Mouse (Mus musculus) forebrain, embryonic 10.5 days (tissue): ENCODE results near the gene Flvcr2. TPM values are rescaled to one million over a fixed set of nuclear protein-coding genes. Genes with fewer than 3 reads are reported as not detected.
"Not testable (repeated sequence)": the region's sequence is repeated elsewhere in the genome, so short reads cannot be mapped to it uniquely, and the experiment has no call there.

Experiments
- DNase-seq: peaks from one replicate; pipeline ENCODE4 v3.0.0-alpha.2; 2017; ENCODE audit warnings: low spot score; ENCODE audit errors: extremely low spot score
- H3K27ac ChIP-seq: fragments of 300-500 bp; sonication (generic); 2 replicates; pipeline ENCODE4 v1.5.1; 2016; ENCODE audit warnings: mild to moderate bottlenecking
- H3K27me3 ChIP-seq: fragments of 300-500 bp; sonication (generic); 2 replicates; pipeline ENCODE4 v1.6.1; 2016; ENCODE audit warnings: mild to moderate bottlenecking; ENCODE audit not compliant: poor library complexity, severe bottlenecking
- H3K36me3 ChIP-seq: fragments of 300-500 bp; sonication (generic); replicated peaks from 2 replicates; pipeline ENCODE4 v1.6.1; 2016; ENCODE audit warnings: mild to moderate bottlenecking, moderate library complexity
- H3K4me1 ChIP-seq: fragments of 300-500 bp; sonication (generic); 2 replicates; pipeline ENCODE4 v1.6.1; 2016
- H3K4me3 ChIP-seq: fragments of 300-500 bp; sonication (generic); 2 replicates; pipeline ENCODE4 v1.5.1; 2016; ENCODE audit warnings: mild to moderate bottlenecking, moderate library complexity
- H3K9me3 ChIP-seq: fragments of 300-500 bp; sonication (generic); 2 replicates; pipeline ENCODE4 v1.6.1; 2016; ENCODE audit warnings: mild to moderate bottlenecking, moderate library complexity
- WGBS: fragments of 180-500 bp; shearing (Covaris S2); methylation state at CpG from one replicate; pipeline ENCODE4 v1.1.7; 2016; 5-methylcytosine and 5-hydroxymethylcytosine counted together
- polyA plus RNA-seq: library from polyadenylated mRNA; unstranded; fragments of >200 nt; fragmentation: Nextera tagmentation; extraction: Ambion mirVana; gene quantifications from 2 replicates; pipeline ENCODE4 v1.2.1, GENCODE M21; 2016

Flvcr2 gene
- 0.49 and 0.62 TPM in 2 replicates for polyA plus RNA-seq

GRCm38 (mm10) chr12:85745827-85746695, at the start of gene Flvcr2:
TSS of gene Flvcr2 (plus strand) at chr12:85746539.
- peak; percentile 72 for DNase-seq
- WGBS, result under 1% methylated on average over 51 of the region's 51 CpGs
- H3K27me3 ChIP-seq, result peaks cover 31% of the 10 kb centered on the region
- no peaks in the 10 kb centered on the region for H3K36me3 ChIP-seq
- H3K9me3 ChIP-seq, result no peaks in the 10 kb centered on the region
- peaks cover 17% of the 10 kb centered on the region for H3K4me1 ChIP-seq
- peak within 1 kb of the TSS; percentile 59 for H3K4me3 ChIP-seq
- H3K27ac ChIP-seq, result peak within 1 kb of the TSS; percentile 51

DNA sequence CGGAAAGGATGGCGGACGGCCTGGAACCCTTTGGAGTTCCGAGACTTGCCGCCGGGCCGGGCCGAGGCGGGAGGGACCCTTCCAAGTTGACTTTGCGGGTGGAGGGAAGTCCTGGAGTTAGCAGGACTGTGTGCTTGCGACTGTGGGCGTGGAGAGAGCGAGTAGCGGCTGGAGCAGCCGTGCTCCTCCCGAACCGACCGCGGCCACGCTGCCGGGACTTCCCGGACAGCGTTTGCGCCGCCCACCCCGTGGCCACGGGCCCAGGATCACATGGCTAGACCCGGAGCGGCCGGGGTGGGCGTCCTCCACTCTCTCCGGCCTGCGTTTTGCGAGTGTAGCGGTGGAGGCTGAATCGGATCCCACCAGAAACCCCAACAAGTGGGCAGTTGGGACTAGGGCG, 48.2 kb upstream of the Flvcr2 start:
- H3K4me1 ChIP-seq, DNase-seq, H3K36me3 ChIP-seq, H3K27ac ChIP-seq, H3K9me3 ChIP-seq: not testable (repeated sequence)
- H3K4me3 ChIP-seq, result peak overlapping the region; percentile 26
- WGBS, result 31% methylated on average over 15 of the region's 37 CpGs
- peaks cover 16% of the 10 kb centered on the region for H3K27me3 ChIP-seq

DNA sequence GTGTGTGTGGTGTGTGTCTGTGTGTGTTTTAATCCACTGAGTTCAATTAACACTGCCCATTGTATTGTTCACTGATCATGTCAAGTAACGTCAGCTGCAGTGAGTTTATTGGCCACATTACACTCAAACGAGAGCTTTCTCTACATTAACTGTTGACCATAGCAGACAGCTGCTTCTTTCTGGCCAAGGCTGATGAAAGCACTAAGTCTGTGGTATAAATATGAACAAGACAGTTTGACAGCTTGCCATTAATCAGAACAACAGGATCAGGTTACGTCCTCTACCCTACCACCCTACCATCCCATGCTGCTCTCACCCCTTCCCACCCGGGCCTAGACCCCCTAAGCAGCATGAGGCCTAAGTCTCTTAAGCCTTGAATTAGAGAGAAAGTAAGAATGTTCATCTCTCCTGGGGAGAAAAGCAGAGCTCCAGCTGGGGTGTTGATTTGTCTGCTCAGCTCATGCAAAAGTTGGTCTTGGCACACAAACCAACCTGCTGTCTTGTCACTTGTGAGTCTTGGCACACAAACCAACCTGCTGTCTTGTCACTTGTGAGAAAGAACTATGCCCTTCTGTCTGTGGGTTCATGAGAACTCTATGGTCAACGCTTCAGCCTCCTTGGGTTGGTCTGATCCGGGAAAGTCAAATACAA, 46.0 kb upstream of the Flvcr2 start:
- Histone ChIP-seq H3K27ac (no peak overlapping the region), H3K4me1 (peaks cover 11% of the 10 kb centered on the region), H3K9me3 (no peaks in the 10 kb centered on the region), H3K4me3 (no peak overlapping the region), H3K36me3 (no peaks in the 10 kb centered on the region), H3K27me3 (peaks cover 28% of the 10 kb centered on the region)
- WGBS, result 77% methylated on average over 6 of the region's 6 CpGs
- no peak for DNase-seq

- H3K36me3 ChIP-seq, result no peaks in the 10 kb centered on the region
- DNase-seq, result no peak
- WGBS, result 88% methylated on average over 7 of the region's 7 CpGs
- H3K27me3 ChIP-seq, result peaks cover 33% of the 10 kb centered on the region
- no peaks in the 10 kb centered on the region for H3K9me3 ChIP-seq
- no peak overlapping the region for H3K4me3 ChIP-seq
- H3K27ac ChIP-seq, result no peak overlapping the region
- H3K4me1 ChIP-seq, result peaks cover 16% of the 10 kb centered on the region
Measured at GRCm38 (mm10) chr12:85700842-85701223, 45.5 kb upstream of the Flvcr2 start.

DNA sequence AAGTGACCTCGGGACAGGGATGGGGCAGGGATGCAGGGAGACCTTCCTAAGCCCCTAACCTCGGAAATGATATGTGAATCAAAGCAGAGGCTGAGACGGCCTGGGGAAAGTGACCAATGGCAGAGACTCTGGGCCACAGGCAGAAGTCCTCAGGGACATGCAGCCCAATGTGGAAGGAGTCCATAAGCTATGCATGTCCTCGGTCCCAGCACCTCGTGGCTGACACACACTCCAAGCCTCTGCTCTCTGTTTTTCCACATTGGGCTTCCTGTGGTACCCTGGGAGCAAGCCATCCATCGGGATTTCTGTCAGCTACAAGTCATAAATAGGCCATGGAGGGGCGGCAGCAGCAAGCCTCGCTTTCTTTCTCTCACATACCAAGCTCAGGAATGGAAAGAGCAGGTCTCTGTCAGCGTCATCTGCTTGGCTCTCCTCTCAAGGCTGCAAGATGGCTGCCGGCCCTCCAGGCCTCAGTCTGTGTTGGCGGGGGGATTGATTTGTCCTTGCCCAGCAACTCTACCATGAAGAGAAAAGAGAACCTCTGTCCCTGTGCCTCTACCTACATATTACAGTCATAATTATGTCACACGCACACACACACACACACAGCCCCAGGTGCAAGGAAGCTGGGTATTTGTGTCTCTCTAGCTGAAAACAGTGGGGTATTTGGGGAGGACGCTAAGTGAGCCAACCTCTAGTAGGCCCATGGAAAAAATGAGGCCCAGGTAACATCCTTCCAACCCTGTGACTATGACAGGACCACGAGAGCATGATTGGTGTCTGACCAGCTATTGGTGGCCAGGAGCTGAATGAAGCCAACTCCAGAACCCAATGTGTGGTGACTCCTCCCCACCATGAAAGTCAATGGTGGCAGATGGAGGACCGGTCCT, 43.9 kb upstream of the Flvcr2 start:
- Histone ChIP-seq H3K36me3 (no peaks in the 10 kb centered on the region), H3K4me3 (no peak overlapping the region), H3K9me3 (no peaks in the 10 kb centered on the region), H3K27me3 (peaks cover 48% of the 10 kb centered on the region), H3K4me1 (peaks cover 19% of the 10 kb centered on the region), H3K27ac (no peak overlapping the region)
- 83% methylated on average over 15 of the region's 15 CpGs for WGBS
- DNase-seq, result no peak

GRCm38 (mm10) chr12:85703507-85703906, 42.8 kb upstream of the Flvcr2 start:
- Histone ChIP-seq H3K9me3 (no peaks in the 10 kb centered on the region), H3K27me3 (peaks cover 47% of the 10 kb centered on the region), H3K4me1 (peaks cover 19% of the 10 kb centered on the region), H3K36me3 (no peaks in the 10 kb centered on the region), H3K4me3 (no peak overlapping the region), H3K27ac (no peak overlapping the region)
- 75% methylated on average over 3 of the region's 3 CpGs for WGBS
- no peak for DNase-seq

- WGBS, result 73% methylated on average over 7 of the region's 7 CpGs
- DNase-seq, result no peak
- Histone ChIP-seq H3K4me1 (peaks cover 19% of the 10 kb centered on the region), H3K27ac (no peak overlapping the region), H3K9me3 (no peaks in the 10 kb centered on the region), H3K36me3 (no peaks in the 10 kb centered on the region), H3K27me3 (peaks cover 37% of the 10 kb centered on the region), H3K4me3 (no peak overlapping the region)
Measured at GRCm38 (mm10) chr12:85704566-85704965, 41.8 kb upstream of the Flvcr2 start.

DNA sequence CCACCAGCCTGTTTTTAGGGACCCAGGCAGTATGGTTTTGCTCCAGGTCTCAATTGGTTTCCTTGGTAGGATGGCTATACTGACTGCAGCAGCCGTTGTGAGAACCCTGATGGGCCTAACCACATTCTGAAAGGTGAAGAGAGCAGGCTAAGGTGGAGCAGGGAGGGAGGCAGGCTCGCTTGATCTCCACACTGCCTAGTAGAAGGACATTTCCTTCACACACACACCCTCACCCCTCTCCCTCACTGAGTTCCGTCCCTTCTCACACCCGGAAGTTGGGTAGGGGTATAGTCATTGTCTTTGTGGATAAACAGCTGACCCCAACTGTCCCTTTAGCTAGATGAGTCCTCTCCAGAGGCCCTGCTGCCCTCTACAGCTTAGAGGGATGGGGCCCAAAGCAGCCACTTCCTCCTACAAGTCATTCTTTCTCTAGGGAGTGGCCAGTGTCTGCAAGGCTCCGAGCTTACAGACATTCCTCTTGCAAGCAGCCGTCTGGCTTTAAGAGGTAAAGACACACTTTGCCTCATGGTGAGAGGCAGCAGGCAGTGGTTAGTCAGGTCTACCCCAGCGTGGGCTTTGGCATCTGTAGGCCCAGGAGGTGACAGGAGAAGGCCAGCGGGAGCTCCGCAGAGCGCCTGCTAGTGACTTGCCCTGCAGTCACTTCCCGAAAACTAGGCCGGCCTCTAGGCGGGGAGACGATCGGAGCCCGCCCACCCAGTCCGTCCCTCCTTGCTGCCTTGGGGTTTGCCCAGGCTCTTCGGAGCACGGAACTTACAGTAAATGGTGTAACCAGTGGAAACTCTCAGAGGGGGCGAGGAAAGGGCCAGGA, 41.1 kb upstream of the Flvcr2 start:
- peaks cover 19% of the 10 kb centered on the region for H3K4me1 ChIP-seq
- peaks cover 35% of the 10 kb centered on the region for H3K27me3 ChIP-seq
- H3K4me3 ChIP-seq, result peak overlapping the region; percentile 54
- H3K27ac ChIP-seq, result peak overlapping the region; percentile 72
- peak; percentile 54 for DNase-seq
- H3K9me3 ChIP-seq, result no peaks in the 10 kb centered on the region
- no peaks in the 10 kb centered on the region for H3K36me3 ChIP-seq
- WGBS, result 11% methylated on average over 20 of the region's 20 CpGs

DNA sequence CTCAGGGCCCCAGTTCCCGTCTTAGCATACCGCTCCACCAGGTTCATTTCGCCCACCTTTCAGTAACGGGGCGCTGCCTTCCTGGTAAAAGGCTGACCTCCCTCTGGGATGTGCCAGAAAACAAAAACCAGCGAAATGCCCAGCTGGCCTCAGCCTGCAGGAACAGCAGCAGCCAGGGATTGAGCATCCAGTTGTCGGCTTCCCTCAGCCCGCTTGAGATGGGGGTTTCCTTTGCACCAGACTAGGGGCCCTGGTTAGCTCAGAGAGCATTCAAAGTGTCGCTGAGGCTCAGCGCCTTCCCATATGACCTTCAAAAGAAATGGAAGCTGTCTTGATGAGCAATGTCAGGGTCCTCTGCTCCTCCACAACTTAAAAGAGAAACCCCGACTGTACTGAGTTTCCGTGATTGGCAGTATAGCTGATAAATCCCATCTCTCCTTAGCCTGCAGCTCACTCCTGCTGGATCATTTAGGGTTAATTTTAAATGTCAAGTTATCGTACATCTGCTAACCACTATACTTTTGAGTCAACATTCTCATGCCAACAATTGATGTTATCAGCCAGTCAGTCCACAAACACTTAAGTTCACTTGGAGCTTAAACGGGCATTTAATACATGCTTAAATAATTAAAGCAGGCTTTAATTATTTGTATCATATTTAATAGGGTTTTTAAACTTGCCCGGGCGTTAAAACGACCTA, 40.4 kb upstream of the Flvcr2 start:
- Histone ChIP-seq H3K36me3 (no peaks in the 10 kb centered on the region), H3K4me3 (peak overlapping the region; percentile 54), H3K27ac (peak overlapping the region; percentile 72), H3K4me1 (peaks cover 17% of the 10 kb centered on the region), H3K9me3 (no peaks in the 10 kb centered on the region), H3K27me3 (peaks cover 35% of the 10 kb centered on the region)
- DNase-seq, result peak; percentile 30
- 25% methylated on average over 17 of the region's 17 CpGs for WGBS

GRCm38 (mm10) chr12:85706906-85707305, 39.4 kb upstream of the Flvcr2 start:
- Histone ChIP-seq H3K27me3 (peaks cover 35% of the 10 kb centered on the region), H3K36me3 (no peaks in the 10 kb centered on the region), H3K27ac (no peak overlapping the region), H3K4me1 (peaks cover 17% of the 10 kb centered on the region), H3K9me3 (no peaks in the 10 kb centered on the region), H3K4me3 (no peak overlapping the region)
- no peak for DNase-seq
- WGBS, result 84% methylated on average over 4 of the region's 4 CpGs

DNA sequence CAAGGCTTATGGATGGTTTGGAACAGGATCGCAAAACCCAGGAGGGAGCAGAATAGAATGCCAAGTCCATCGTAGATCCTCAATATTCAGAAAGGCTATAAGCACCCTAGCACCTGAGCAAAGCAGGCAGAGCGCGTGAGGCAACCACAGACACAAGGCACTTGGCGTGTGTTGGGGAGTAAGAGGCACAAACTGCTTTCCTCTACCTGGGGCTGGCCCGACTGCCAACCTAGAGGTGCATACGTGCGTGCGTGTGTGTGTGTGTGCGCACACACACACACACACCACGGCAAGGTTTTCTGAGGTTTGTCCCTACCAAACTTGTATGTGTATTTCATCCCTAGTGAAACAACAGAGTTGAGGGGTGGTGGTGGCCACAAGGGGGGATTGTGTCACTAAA, 38.9 kb upstream of the Flvcr2 start:
- Histone ChIP-seq H3K27me3 (peaks cover 35% of the 10 kb centered on the region), H3K36me3 (no peaks in the 10 kb centered on the region), H3K4me1 (peaks cover 17% of the 10 kb centered on the region), H3K9me3 (no peaks in the 10 kb centered on the region), H3K27ac (no peak overlapping the region), H3K4me3 (no peak overlapping the region)
- 91% methylated on average over 11 of the region's 11 CpGs for WGBS
- no peak for DNase-seq
